Mouse (Mus musculus) left cerebral cortex, postnatal 14 days (tissue): ENCODE results near the gene Cyp2b19. TPM values are rescaled to one million over a fixed set of nuclear protein-coding genes. Genes with fewer than 3 reads are reported as not detected.

Experiments used
- DNase-seq, 2 experiments: peaks; one replicate each; pipeline ENCODE4 v3.0.0; 2021 to 2022; ENCODE audit warnings: low spot score in 2 of 2, mixed read lengths in 1 of 2
- intact Hi-C: fragments of 180-260 bp; cut with DNase I; formaldehyde crosslinking; loops from one replicate; pipeline ENCODE4 v1.15.1; 2025
- total RNA-seq, 2 experiments: library from RNA; stranded (reverse); gene quantifications; 2 replicates each; pipeline ENCODE4 v1.2.3; 2021

Cyp2b19 gene
- total RNA-seq, 2 experiments from 2014 or later = not detected

DNA sequence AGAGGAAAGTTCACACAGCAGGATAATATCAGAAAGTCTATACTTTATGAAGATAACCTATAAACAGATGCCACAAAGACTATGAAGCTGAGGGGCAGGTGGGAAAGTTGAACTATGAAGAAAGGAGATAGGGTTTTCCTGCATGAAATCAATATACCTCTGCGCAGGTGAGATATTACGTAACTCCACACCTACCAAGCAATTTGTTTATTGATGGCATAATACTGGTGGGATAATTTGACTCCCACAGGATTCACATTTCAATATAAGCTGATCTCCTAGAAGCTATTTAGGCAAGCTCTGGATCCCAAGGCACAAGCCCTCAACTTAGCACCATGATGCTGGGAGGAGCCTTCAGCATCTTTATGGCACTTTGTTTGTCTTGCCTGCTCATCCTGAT is 51.6 kb downstream of the Cyp2b19 start, which contains the start of gene Cyp2g1:
Gene Cyp2g1 (plus strand): TSS at position 301 of the 400 bp plus-strand sequence.
- intact Hi-C loops = no loop called here
- DNase-seq = no peak

Other genes starting within 250 kb of the Cyp2b19 start
- not detected for gene Nlrp9a, start 222.1 kb upstream of the Cyp2b19 start, total RNA-seq
- not detected for gene Vmn1r185, start 138.7 kb upstream of the Cyp2b19 start, total RNA-seq
- not detected for gene Cyp2b23, start 70.7 kb upstream of the Cyp2b19 start, total RNA-seq
- not detected for gene Cyp2g1, start 51.8 kb downstream of the Cyp2b19 start, total RNA-seq
- gene Cyp2a5, start 78.2 kb downstream of the Cyp2b19 start, total RNA-seq = not detected
- gene Cyp2a22, start 182.2 kb downstream of the Cyp2b19 start, total RNA-seq = not detected